Mouse (Mus musculus): ENCODE measurements around the gene 1700037H04Rik. TPM values are rescaled to one million over a fixed set of nuclear protein-coding genes. Genes with fewer than 3 reads are reported as not detected.
"Not testable (repeated sequence)": the region's sequence is repeated elsewhere in the genome, so short reads cannot be mapped to it uniquely, and the experiment has no call there.

1700037H04Rik gene
- polyA plus RNA-seq, 1 experiment = 98.0 TPM

DNA sequence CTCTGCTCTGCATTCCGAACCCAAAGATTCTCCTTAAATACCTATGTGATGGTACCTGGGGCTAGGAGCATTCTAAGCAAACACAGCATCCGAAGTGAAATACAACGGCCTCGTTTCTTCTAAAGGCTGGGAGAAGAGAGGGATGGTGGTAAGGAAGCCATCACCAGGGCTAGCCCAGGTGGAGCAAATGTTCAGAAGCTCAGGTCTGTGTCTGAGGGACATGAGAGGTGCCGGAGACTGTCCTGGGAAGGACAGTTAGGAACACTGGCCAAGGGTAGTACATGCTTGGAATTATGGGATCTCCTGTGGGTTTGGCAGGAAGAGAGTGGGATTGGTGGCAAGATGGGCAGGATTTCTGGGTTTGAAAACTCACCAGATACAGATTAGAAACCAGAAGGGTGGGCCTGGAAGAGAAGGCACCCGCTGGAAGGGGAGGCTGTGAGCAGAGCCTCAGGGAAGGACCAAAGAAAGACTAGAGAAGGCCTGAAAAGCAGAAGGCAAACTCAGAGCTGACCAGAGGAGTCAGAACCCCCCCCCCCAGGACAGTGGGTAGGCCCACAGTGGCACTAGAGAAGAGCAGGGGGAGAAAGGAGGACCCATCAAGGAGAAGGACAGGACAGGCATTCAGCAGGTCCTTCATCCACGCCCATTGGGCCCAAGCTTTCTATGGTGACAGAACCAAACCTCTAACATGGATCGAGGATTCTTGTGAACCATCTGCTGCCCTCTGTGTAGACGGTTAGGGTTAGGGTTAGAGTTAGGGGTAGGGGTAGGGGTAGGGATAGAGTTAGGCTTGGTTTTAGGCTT is 34.5 kb downstream of the 1700037H04Rik start:
- Histone ChIP-seq H3K27me3 (ENCODE audit: control insufficient read depth, insufficient read depth, insufficient read length) (no peaks in the 10 kb centered on the region), H3ac (ENCODE audit: control insufficient read depth, insufficient read length, low read depth) (no peak overlapping the region), H3K79me3 (ENCODE audit: low read depth) (no peaks in the 10 kb centered on the region), H3K79me2 (ENCODE audit: control insufficient read depth, insufficient read depth) (no peaks in the 10 kb centered on the region), H3K4me3 (ENCODE audit: insufficient read depth, poor library complexity, severe bottlenecking) (no peak overlapping the region), H3K36me3 (ENCODE audit: control insufficient read depth, insufficient read depth) (no peaks in the 10 kb centered on the region)
- TF ChIP-seq MYOD1 (IDR thresholded peaks at IDR 0.05; ENCODE audit: control insufficient read depth, insufficient read length, low read depth) = no peak

DNA sequence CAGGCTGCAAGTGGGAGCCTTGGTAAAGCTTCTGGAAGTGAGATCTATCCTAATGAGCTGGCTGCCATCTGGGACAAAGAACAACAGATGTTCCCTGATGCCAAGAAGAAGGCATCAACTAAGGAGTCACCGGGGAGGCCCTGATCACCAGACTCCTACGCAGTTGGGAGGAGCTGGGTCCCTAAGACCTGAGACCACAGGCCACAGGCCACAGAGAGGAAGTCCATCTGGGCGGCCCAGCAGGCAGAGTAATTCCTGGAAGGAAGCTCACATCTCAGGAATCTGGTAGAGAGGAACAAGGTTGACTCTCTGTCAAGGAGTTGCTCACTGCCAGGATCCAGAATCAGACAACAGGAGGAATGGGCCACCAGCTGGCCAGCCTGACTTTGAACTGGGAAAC is 35.7 kb downstream of the 1700037H04Rik start:
- TF ChIP-seq MAX (IDR thresholded peaks at IDR 0.05) = no peak
- no peak for TF ChIP-seq CEBPB (IDR thresholded peaks at IDR 0.05; ENCODE audit: low read depth)
- no peak for TF ChIP-seq USF1 (IDR thresholded peaks at IDR 0.05; ENCODE audit: low read depth)
- TF ChIP-seq MYOD1 (IDR thresholded peaks at IDR 0.05; ENCODE audit: control insufficient read depth, insufficient read length, low read depth) = peak; percentile 42
- no peak overlapping the region for H3K4me3 ChIP-seq (ENCODE audit: insufficient read depth, poor library complexity, severe bottlenecking)
- H3K79me3 ChIP-seq (ENCODE audit: low read depth) = no peaks in the 10 kb centered on the region
- H3K36me3 ChIP-seq (ENCODE audit: control insufficient read depth, insufficient read depth) = no peaks in the 10 kb centered on the region
- H3K79me2 ChIP-seq (ENCODE audit: control insufficient read depth, insufficient read depth) = no peaks in the 10 kb centered on the region
- H3K27me3 ChIP-seq (ENCODE audit: control insufficient read depth, insufficient read depth, insufficient read length) = no peaks in the 10 kb centered on the region
- no peak overlapping the region for H3ac ChIP-seq (ENCODE audit: control insufficient read depth, insufficient read length, low read depth)

DNA sequence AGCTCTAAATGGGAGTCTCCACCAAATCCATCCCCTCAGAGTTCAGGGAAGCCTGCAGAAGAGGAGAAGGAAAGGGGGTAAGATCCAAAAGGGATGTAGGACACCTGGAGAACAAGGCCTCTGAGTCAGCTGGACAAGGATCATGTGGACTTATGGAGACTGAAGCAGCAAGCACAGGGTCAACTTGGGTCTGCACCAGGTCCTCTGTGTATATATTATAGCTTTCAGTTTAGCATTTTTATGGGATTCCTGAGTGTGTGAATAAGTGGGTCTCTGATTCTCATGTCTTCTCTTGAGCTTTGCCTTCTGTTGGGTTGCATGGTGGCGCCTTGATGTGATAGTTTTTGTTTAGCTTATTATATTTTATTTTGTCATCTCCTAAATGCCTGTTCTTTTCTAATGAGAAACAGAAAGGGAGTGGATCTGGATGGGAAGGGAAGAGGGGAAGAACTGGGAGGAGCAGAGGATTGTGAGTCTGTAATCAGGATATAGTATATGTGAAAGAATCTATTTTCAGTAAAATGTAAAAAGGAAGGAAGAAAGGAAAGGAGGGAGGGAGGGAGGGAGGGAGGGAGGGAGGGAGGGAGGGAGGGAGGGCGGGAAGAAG is 40.8 kb downstream of the 1700037H04Rik start:
- TF ChIP-seq FOSL1 (IDR thresholded peaks at IDR 0.05; ENCODE audit: insufficient read depth, low read length, poor library complexity, severe bottlenecking) (no peak), CEBPB (IDR thresholded peaks at IDR 0.05; ENCODE audit: low read depth) (no peak), MYOD1 (IDR thresholded peaks at IDR 0.05; ENCODE audit: control insufficient read depth, insufficient read length, low read depth) (no peak), MYOG (IDR thresholded peaks at IDR 0.05; ENCODE audit: control insufficient read depth, extremely low read depth, insufficient read length) (no peak), USF1 (IDR thresholded peaks at IDR 0.05; ENCODE audit: low read depth) (no peak), CTCF (IDR thresholded peaks at IDR 0.05; ENCODE audit: control insufficient read depth, insufficient read depth, insufficient read length) (no peak), MAX (IDR thresholded peaks at IDR 0.05) (no peak)

DNA sequence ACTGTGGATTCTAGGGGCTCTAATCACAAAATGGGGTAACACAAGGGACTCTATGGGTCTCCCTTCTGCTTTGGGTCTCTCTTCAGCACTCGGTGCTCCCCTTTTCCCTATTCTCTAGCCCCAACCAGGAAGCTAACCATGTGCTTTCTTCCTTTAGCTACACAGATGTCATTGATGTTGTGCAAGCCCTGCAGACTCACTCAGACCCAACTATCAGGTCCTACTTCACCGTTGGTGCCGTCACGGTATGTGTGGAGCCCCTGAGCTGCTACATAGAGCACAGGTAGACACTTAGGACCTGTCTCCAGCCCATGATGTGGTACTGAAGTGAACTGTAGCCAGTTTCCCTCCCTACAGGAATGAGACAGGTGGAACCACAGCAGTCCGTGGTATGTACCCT is 53.9 kb downstream of the 1700037H04Rik start:
- H3K36me3 ChIP-seq (ENCODE audit: control insufficient read depth, insufficient read depth) = no peaks in the 10 kb centered on the region
- no peak overlapping the region for H3K4me3 ChIP-seq (ENCODE audit: insufficient read depth, poor library complexity, severe bottlenecking)
- H3K79me2 ChIP-seq (ENCODE audit: control insufficient read depth, insufficient read depth) = no peaks in the 10 kb centered on the region
- no peaks in the 10 kb centered on the region for H3K27me3 ChIP-seq (ENCODE audit: control insufficient read depth, insufficient read depth, insufficient read length)
- no peaks in the 10 kb centered on the region for H3K79me3 ChIP-seq (ENCODE audit: low read depth)
- no peak overlapping the region for H3ac ChIP-seq (ENCODE audit: control insufficient read depth, insufficient read length, low read depth)
- TF ChIP-seq MYOG (IDR thresholded peaks at IDR 0.05; ENCODE audit: control insufficient read depth, extremely low read depth, insufficient read length) = no peak
- TF ChIP-seq CEBPB (IDR thresholded peaks at IDR 0.05; ENCODE audit: low read depth) = no peak
- no peak for TF ChIP-seq USF1 (IDR thresholded peaks at IDR 0.05; ENCODE audit: low read depth)
- TF ChIP-seq MYOD1 (IDR thresholded peaks at IDR 0.05; ENCODE audit: control insufficient read depth, insufficient read length, low read depth) = no peak
- TF ChIP-seq CTCF (IDR thresholded peaks at IDR 0.05; ENCODE audit: control insufficient read depth, insufficient read depth, insufficient read length) = no peak
- no peak for TF ChIP-seq FOSL1 (IDR thresholded peaks at IDR 0.05; ENCODE audit: insufficient read depth, low read length, poor library complexity, severe bottlenecking)
- no peak for TF ChIP-seq MAX (IDR thresholded peaks at IDR 0.05)

More for the DNA sequence above, 40.8 kb downstream of the 1700037H04Rik start:
- no peaks in the 10 kb centered on the region for H3K36me3 ChIP-seq (ENCODE audit: control insufficient read depth, insufficient read depth)
- H3K4me3 ChIP-seq (ENCODE audit: insufficient read depth, poor library complexity, severe bottlenecking) = no peak overlapping the region
- no peaks in the 10 kb centered on the region for H3K79me2 ChIP-seq (ENCODE audit: control insufficient read depth, insufficient read depth)
- no peaks in the 10 kb centered on the region for H3K79me3 ChIP-seq (ENCODE audit: low read depth)
- no peak overlapping the region for H3ac ChIP-seq (ENCODE audit: control insufficient read depth, insufficient read length, low read depth)
- no peaks in the 10 kb centered on the region for H3K27me3 ChIP-seq (ENCODE audit: control insufficient read depth, insufficient read depth, insufficient read length)

DNA sequence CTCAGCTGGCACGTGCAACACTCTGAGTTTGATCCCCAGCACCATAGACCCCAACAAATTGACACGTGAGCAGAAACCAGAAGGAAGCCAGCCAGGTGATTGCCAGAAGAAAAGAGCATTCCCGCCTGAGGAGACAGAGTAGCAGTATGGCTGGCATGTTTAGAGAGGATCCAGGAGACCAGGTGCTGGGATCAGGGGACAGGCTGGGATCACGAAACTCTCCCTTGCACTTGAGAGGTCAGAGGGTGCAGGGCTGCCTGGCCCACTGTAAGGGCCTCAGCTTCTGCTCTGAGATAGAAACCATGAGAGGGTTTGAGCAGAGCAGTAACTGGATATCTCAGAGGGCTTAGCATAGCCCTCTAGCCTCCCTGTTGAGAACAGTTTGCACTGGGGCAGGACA is 54.8 kb downstream of the 1700037H04Rik start:
- not testable (repeated sequence) for H3K27me3 ChIP-seq (ENCODE audit: control insufficient read depth, insufficient read depth, insufficient read length); H3K4me3 ChIP-seq (ENCODE audit: insufficient read depth, poor library complexity, severe bottlenecking); H3K36me3 ChIP-seq (ENCODE audit: control insufficient read depth, insufficient read depth); H3K79me3 ChIP-seq (ENCODE audit: low read depth); H3K79me2 ChIP-seq (ENCODE audit: control insufficient read depth, insufficient read depth); H3ac ChIP-seq (ENCODE audit: control insufficient read depth, insufficient read length, low read depth)

DNA sequence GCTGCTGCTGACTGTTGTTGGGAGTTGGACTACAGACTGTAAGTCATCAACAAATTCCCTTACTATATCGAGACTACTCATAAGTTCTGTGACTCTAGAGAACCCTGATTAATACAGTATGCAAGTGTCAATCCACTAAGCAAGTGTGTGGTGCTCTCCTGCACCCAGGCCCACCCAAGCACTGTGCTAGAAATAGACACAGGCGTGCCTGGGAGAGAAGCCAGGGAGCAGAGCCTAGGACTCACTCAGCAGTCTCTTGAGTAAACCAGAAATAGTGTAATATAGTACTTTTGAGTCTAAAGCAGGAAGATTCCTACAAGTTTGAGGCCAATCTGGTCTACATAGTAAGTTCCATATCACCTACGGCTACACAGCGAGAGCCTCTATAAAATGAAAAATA is 55.9 kb downstream of the 1700037H04Rik start:
- Histone ChIP-seq H3K79me2 (ENCODE audit: control insufficient read depth, insufficient read depth) (no peaks in the 10 kb centered on the region), H3ac (ENCODE audit: control insufficient read depth, insufficient read length, low read depth) (no peak overlapping the region), H3K27me3 (ENCODE audit: control insufficient read depth, insufficient read depth, insufficient read length) (no peaks in the 10 kb centered on the region), H3K79me3 (ENCODE audit: low read depth) (no peaks in the 10 kb centered on the region), H3K4me3 (ENCODE audit: insufficient read depth, poor library complexity, severe bottlenecking) (no peak overlapping the region), H3K36me3 (ENCODE audit: control insufficient read depth, insufficient read depth) (no peaks in the 10 kb centered on the region)
- no peak for TF ChIP-seq CEBPB (IDR thresholded peaks at IDR 0.05; ENCODE audit: low read depth)
- no peak for TF ChIP-seq FOSL1 (IDR thresholded peaks at IDR 0.05; ENCODE audit: insufficient read depth, low read length, poor library complexity, severe bottlenecking)
- no peak for TF ChIP-seq CTCF (IDR thresholded peaks at IDR 0.05; ENCODE audit: control insufficient read depth, insufficient read depth, insufficient read length)
- no peak for TF ChIP-seq USF1 (IDR thresholded peaks at IDR 0.05; ENCODE audit: low read depth)
- TF ChIP-seq MYOD1 (IDR thresholded peaks at IDR 0.05; ENCODE audit: control insufficient read depth, insufficient read length, low read depth) = no peak
- TF ChIP-seq MYOG (IDR thresholded peaks at IDR 0.05; ENCODE audit: control insufficient read depth, extremely low read depth, insufficient read length) = no peak
- no peak for TF ChIP-seq MAX (IDR thresholded peaks at IDR 0.05)
